Mouse (Mus musculus): ENCODE data around the gene 2300002M23Rik.
A peak's percentile ranks its signal among the peaks of the same experiment; 100 is the strongest.

Gene 2300002M23Rik

GRCm38 (mm10) chr17:35556812-35557211 lies 10.4 kb upstream of the 2300002M23Rik start:
- no peak for DNase-seq

DNA sequence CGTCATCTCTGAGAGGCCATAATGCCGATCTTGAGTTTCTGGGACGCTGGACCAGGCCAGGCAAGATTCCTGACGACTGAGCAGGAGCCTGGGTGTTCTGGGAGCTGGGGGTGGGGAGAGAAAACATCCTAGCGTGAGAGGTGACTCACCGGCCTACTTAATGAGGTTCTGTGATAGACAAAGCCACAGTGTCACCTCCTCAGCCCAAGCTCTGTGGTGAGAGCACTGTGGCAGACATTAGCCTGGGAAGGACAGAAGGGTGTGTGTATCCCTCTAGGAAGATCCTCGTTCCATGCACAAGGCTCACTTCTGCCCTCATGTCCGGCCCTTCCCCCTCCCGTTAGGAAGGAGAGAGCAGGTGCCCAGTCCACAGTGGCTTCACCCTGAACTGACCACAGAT lies 9.9 kb upstream of the 2300002M23Rik start:
- no peak for DNase-seq

- DNase-seq = no peak
These were observed 9.0 kb upstream of the 2300002M23Rik start for GRCm38 (mm10) chr17:35558216-35558615.

DNA sequence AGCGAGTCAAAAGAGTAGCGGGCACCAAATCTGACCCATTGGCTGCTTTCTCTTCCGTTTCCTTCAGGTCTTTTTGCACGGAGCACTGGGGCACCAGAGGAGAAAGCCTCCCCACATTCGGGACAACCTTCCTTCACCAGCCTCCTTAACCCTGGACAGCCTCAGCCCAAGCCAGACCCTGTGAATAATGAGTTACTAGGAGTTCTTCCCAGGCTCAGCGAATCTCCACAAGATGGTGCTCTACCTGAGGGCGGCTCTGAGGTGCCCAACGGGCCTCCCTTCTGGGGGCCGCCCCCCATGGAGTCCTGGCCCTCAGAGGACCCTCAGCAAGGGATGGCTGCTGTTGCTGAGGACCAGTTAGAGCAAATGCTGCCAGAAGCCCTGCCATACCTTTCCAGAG lies 517 bp downstream of the 2300002M23Rik start:
- DNase-seq = no peak

DNA sequence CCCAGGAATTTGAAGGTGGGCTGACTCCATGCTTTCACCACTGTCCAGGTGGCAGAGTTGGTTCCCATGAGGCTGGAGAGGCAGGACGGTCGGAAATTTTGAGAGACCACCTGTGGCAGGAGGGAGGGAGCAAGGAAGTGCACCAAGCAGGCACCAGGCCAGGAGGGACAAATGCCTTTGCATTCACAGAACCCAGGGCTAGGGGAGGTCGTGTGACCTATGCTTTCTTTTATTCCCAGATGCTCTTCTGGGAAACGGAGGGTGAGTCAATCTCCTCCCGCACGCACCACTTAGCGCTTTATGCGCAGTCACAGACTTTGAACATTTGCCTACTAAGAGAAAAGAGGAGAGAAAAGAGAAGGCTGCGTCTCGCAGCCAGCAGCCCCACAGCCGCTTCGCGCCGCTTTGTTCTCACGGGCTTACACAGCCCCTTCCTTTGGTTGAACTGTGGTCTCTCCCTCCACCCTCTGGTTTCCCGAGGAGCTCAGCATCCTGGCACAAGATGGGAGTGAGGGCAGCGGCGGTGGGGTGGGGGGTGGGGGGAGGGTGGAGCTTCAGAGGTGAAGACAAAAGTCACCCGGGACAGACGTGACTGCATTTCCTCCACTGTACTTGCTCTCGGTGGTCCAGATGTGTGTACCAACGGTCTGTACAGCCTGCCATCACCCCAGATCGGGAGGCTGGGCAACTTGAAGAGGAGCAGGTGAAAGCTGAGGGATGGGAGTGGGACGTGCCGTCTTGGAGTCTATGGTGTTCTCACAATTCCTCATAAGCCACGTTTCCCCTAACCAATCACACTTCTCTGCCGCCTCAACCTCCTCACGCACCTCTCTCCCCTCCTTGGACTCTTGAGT lies 2.1 kb downstream of the 2300002M23Rik start:
- no peak for DNase-seq

- no peak for DNase-seq
These were observed 3.6 kb downstream of the 2300002M23Rik start for GRCm38 (mm10) chr17:35570836-35571235.

GRCm38 (mm10) chr17:35571477-35571876 lies 4.2 kb downstream of the 2300002M23Rik start:
- no peak for DNase-seq

DNA sequence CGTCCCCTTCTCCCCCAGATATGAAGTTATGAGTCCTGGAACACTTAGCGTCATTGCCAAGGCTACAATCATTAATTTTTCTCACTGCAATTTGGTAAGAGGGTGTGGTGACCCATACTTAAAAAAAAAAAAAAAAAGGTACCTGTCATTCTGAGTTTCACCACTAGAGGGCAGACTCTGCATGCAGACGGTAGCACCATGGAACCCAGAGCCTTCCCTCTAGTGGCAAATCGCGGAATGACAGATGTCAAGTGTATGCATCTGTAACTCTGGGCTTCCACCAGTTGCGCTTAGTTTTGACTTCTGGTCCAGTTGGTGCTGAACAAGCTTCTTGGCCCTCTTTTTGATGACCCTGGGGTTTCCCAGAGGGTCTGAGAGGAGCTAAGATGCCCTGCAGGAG lies 11.0 kb downstream of the 2300002M23Rik start:
- peak; percentile 67 for DNase-seq

DNA sequence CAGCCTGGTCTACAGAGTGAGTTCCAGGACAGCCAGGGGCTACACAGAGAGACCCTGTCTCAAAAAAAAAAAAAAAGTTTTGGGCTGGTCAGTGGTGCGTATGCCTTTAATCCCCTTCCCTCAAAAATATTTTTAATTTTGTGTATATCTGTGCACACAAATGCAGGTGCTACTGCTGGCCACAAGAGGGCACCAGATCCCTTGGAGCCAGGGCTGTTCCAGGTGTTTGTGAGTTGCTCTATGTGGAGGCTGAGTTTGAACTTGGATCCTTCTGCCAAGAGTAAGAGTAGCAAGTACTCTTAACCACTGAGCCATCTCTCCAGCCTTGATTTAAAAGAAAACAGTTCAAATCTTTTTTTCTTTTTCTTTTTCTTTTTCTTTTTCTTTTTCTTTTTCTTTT lies 15.7 kb downstream of the 2300002M23Rik start:
- no peak for DNase-seq

GRCm38 (mm10) chr17:35584330-35584937 lies 17.2 kb downstream of the 2300002M23Rik start:
- peak; percentile 72 for DNase-seq

DNA sequence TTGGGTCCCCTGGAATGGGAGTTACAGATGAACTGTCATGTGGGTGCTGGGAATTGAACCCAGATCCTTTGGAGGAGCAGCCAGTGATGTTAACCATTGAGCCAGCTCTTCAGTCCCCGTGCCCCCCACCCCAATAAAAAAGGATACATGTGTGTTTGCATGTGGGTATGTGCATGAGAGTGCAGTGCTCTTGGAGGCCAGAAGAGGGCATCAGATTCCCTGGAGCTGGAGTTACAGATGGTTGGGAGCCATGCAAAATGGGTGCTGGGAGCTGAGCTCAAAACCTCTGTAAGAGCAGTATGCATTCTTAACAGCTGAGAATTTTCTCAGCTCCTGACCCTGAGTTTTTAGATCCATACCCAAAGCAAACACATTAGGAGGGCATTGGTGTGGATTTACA lies 20.0 kb downstream of the 2300002M23Rik start:
- no peak for DNase-seq

- no peak for DNase-seq
These were observed 21.1 kb downstream of the 2300002M23Rik start for GRCm38 (mm10) chr17:35588387-35588786.

DNA sequence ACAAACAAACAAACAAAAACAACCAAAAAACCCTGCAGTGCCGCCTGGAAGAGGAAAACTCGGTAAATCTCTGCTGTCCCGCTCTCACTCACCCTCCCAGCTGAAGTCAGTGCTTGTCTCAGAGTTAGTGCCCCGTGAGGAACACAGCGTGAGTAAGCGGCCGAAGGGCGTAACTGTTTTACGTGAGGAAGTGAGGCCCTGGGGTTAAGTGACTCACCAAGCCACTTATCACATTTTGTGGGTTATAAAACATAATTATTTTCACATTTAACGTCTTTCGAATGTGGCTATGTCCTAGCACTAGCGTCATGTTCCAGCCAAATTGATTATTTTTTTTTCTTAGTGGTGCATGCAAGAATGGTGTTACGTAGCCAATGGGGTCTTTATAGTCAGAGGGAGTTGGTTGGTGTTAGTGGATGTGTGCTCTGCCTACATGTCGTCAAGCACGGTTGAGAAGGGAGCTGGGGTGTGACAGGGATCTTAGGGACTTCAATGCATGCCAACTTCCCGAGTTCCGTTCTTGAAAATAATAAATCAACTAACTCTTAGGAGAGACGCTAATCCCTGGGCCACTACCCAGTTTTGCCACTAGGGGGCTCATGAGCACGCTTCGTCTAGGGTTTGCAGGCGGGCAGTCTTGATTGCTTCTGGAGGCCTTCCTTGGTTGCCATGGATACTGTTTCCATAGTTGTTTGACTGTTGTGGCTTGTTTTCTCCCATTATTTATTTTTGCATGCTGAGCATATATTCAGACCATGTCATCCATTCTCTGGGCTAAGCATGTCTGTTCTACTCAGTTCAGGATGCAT lies 23.4 kb downstream of the 2300002M23Rik start:
- DNase-seq = peak; percentile 59

- no peak for DNase-seq
These were observed 23.9 kb downstream of the 2300002M23Rik start for GRCm38 (mm10) chr17:35591219-35591578.

- DNase-seq = no peak
These were observed 24.5 kb downstream of the 2300002M23Rik start for GRCm38 (mm10) chr17:35591731-35592130.

GRCm38 (mm10) chr17:35592131-35592530 lies 24.9 kb downstream of the 2300002M23Rik start:
- DNase-seq = no peak

GRCm38 (mm10) chr17:35593786-35594185 lies 26.5 kb downstream of the 2300002M23Rik start:
- no peak for DNase-seq

GRCm38 (mm10) chr17:35594456-35594855 lies 27.2 kb downstream of the 2300002M23Rik start:
- DNase-seq = no peak

DNA sequence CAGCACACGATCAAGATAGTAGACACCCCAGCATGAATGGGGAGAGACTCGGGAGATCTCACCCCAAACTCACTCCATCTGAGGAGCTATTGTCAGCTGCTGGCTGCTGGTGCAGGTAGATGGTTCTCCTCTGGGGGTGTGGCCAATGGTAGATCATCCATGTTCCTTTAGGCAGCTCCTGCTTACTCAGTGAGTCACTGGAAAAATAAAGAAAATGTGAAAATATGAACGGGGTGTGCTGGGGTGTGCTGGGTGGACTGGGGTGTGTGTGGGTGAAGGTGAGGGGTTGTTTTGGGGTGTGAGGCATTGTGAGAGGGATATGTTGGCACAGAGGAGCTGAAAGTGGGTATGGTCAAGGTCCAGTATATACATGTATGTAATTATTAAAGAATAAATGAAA lies 30.1 kb downstream of the 2300002M23Rik start:
- no peak for DNase-seq

GRCm38 (mm10) chr17:35601249-35601648 lies 34.0 kb downstream of the 2300002M23Rik start, which contains the start of gene Sfta2:
Sfta2 (plus strand) TSS chr17:35601549.
- no peak for DNase-seq

GRCm38 (mm10) chr17:35601736-35602354 lies 34.6 kb downstream of the 2300002M23Rik start:
- DNase-seq = no peak

GRCm38 (mm10) chr17:35617127-35617526 lies 49.9 kb downstream of the 2300002M23Rik start:
- no peak for DNase-seq

All from cerebellum, adult 8-10 months (tissue).